Mouse (Mus musculus): Measurements from ENCODE around the gene Btg3. TPM values are rescaled to one million over a fixed set of nuclear protein-coding genes. Genes with fewer than 3 reads are reported as not detected.

The Btg3 gene
- polyA plus RNA-seq, 1 experiment: 7.7 TPM

DNA sequence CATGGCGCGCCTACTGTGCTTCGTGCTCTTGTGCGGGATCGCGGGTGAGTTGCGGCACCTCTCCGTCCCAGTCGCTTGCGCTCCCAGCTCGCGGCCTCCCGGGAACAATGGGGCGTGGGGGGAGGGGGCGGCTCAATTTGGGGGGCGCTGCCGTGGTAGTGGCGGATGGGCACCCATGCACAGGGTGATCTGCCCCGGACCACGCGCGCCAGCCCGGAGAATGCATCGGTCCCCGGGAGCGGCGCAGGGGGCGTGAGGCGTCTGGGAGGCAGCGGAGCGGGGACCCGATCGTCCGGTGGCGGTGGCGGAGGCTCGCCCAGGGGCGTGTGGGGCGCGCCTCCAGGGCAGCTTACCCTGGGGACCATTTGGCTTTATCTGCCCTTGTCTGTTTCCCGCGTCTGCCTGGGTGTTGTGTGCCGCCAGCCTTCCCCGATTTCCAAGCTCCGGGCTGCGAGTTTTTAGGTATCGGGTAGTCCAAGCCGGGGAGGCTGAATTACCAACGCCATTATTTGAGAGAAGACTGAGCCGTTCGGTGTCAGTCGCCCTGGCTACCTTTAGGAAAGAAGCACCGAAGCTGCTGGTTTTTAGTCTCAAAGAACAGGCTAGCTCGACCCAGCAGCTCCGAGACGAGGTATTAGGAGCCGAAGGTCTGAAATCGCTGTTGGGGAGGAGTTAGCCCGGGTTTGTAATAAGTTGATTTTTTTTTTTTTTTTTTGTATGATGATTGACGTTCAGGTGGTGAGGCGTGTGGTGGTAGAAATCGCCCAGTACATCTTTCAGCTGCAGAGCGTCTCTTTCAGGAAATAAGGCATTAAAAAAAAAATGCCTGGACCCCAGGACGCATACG is 74.9 kb downstream of the Btg3 start:
- no peaks in the 10 kb centered on the region for H3K27me3 ChIP-seq (ENCODE audit: control insufficient read depth, insufficient read depth, low read length)
- peak overlapping the region; percentile 77 for H3K4me3 ChIP-seq (ENCODE audit: control insufficient read depth, low read depth, low read length)
- H3K36me3 ChIP-seq (ENCODE audit: control insufficient read depth, insufficient read depth, low read length): no peaks in the 10 kb centered on the region
- peaks cover 7% of the 10 kb centered on the region for H3K4me1 ChIP-seq (ENCODE audit: control insufficient read depth, insufficient read depth, low read length)
- TF ChIP-seq CTCF (IDR thresholded peaks at IDR 0.05; ENCODE audit: control insufficient read depth, insufficient read depth, insufficient replicate concordance, low read depth, low read length) (no peak), POLR2A (IDR thresholded peaks at IDR 0.05; ENCODE audit: control insufficient read depth, low read depth, low read length) (no peak)
- no peak overlapping the region for H3K27ac ChIP-seq (ENCODE audit: control insufficient read depth, insufficient read depth, low read depth, low read length)

GRCm38 (mm10) chr16:78301183-78301830 is 75.7 kb downstream of the Btg3 start, which contains the start of gene Cxadr:
Gene Cxadr (plus strand): TSS chr16:78301489.
- Histone ChIP-seq H3K4me1 (ENCODE audit: control insufficient read depth, insufficient read depth, low read length) (peaks cover 7% of the 10 kb centered on the region), H3K27me3 (ENCODE audit: control insufficient read depth, insufficient read depth, low read length) (no peaks in the 10 kb centered on the region)
- no peak for TF ChIP-seq CTCF (IDR thresholded peaks at IDR 0.05; ENCODE audit: control insufficient read depth, insufficient read depth, insufficient replicate concordance, low read depth, low read length)
- no peak for TF ChIP-seq POLR2A (IDR thresholded peaks at IDR 0.05; ENCODE audit: control insufficient read depth, low read depth, low read length)

DNA sequence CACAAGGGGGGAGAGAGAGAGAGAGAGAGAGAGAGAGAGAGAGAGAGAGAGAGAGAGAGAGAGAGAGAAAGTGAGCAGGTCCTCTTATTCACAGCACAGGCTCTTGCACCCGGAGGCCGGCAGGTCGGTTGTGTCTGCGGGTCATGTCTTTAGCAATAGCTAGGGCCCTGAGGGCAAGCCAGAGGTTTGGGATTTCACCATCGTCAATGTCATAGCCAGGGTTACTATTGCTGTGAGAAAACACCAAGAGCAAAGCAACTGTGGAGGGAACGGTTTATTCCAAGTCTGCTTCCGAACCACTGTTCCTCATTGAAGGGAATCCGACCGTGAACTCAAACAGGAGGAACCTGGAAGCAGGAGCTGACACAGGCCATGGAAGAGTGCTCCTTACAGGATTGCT is 80.9 kb downstream of the Btg3 start:
- H3K27me3 ChIP-seq (ENCODE audit: control insufficient read depth, insufficient read depth, low read length): no peaks in the 10 kb centered on the region
- H3K4me3 ChIP-seq (ENCODE audit: control insufficient read depth, low read depth, low read length): no peak overlapping the region
- TF ChIP-seq POLR2A (IDR thresholded peaks at IDR 0.05; ENCODE audit: control insufficient read depth, low read depth, low read length) (no peak), CTCF (IDR thresholded peaks at IDR 0.05; ENCODE audit: control insufficient read depth, insufficient read depth, insufficient replicate concordance, low read depth, low read length) (no peak)
- H3K27ac ChIP-seq (ENCODE audit: control insufficient read depth, insufficient read depth, low read depth, low read length): no peak overlapping the region
- no peaks in the 10 kb centered on the region for H3K36me3 ChIP-seq (ENCODE audit: control insufficient read depth, insufficient read depth, low read length)
- H3K4me1 ChIP-seq (ENCODE audit: control insufficient read depth, insufficient read depth, low read length): peaks cover 1% of the 10 kb centered on the region

More at GRCm38 (mm10) chr16:78301183-78301830, 75.7 kb downstream of the Btg3 start, which contains the start of gene Cxadr:
- no peaks in the 10 kb centered on the region for H3K36me3 ChIP-seq (ENCODE audit: control insufficient read depth, insufficient read depth, low read length)
- peak within 1 kb of the TSS; percentile 77 for H3K4me3 ChIP-seq (ENCODE audit: control insufficient read depth, low read depth, low read length)
- no peak within 1 kb of the TSS for H3K27ac ChIP-seq (ENCODE audit: control insufficient read depth, insufficient read depth, low read depth, low read length)

- H3K27me3 ChIP-seq (ENCODE audit: control insufficient read depth, insufficient read depth, low read length): no peaks in the 10 kb centered on the region
- no peaks in the 10 kb centered on the region for H3K4me1 ChIP-seq (ENCODE audit: control insufficient read depth, insufficient read depth, low read length)
- no peaks in the 10 kb centered on the region for H3K36me3 ChIP-seq (ENCODE audit: control insufficient read depth, insufficient read depth, low read length)
- H3K4me3 ChIP-seq (ENCODE audit: control insufficient read depth, low read depth, low read length): no peak overlapping the region
- H3K27ac ChIP-seq (ENCODE audit: control insufficient read depth, insufficient read depth, low read depth, low read length): no peak overlapping the region
- TF ChIP-seq CTCF (IDR thresholded peaks at IDR 0.05; ENCODE audit: control insufficient read depth, insufficient read depth, insufficient replicate concordance, low read depth, low read length) (no peak), POLR2A (IDR thresholded peaks at IDR 0.05; ENCODE audit: control insufficient read depth, low read depth, low read length) (no peak)
Observed at GRCm38 (mm10) chr16:78295601-78296000, 81.4 kb downstream of the Btg3 start.

DNA sequence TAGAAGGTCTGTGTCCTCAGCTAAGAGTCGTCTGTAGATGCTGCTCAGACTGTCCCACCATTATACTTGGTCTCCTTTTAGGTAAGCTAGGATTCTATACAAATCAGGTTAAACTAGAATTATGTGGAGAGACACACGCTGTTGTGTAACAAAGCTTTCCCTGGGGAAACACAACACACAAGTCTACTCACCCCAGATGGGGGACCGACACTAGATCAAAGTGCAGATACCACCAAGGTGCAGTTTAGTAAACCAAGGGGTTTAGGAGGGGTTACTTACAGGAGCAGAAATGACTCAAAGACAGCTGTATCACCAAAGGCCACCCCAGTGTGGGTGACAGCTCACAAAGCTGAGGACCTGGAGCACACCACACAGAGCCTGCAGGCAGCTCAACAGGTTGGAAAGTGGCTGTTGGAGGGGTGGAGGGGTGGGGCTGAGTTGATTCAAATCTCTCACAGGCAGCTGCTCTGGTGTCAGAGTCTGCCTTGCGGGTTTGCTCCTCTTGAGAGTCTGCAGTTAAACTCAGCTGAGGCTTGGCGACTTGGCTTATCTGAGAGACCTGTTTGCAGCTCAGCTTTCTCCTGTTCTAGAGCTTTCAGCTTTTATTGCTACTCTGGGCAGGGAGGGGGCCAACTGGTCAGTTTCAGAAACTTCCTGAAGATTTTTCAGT is 82.3 kb downstream of the Btg3 start:
- H3K36me3 ChIP-seq (ENCODE audit: control insufficient read depth, insufficient read depth, low read length): no peaks in the 10 kb centered on the region
- no peak overlapping the region for H3K27ac ChIP-seq (ENCODE audit: control insufficient read depth, insufficient read depth, low read depth, low read length)
- no peak overlapping the region for H3K4me3 ChIP-seq (ENCODE audit: control insufficient read depth, low read depth, low read length)
- H3K4me1 ChIP-seq (ENCODE audit: control insufficient read depth, insufficient read depth, low read length): no peaks in the 10 kb centered on the region
- no peak for TF ChIP-seq POLR2A (IDR thresholded peaks at IDR 0.05; ENCODE audit: control insufficient read depth, low read depth, low read length)
- TF ChIP-seq CTCF (IDR thresholded peaks at IDR 0.05; ENCODE audit: control insufficient read depth, insufficient read depth, insufficient replicate concordance, low read depth, low read length): no peak
- no peaks in the 10 kb centered on the region for H3K27me3 ChIP-seq (ENCODE audit: control insufficient read depth, insufficient read depth, low read length)

GRCm38 (mm10) chr16:78294051-78294450 is 82.9 kb downstream of the Btg3 start:
- H3K4me3 ChIP-seq (ENCODE audit: control insufficient read depth, low read depth, low read length): no peak overlapping the region
- H3K27me3 ChIP-seq (ENCODE audit: control insufficient read depth, insufficient read depth, low read length): no peaks in the 10 kb centered on the region
- no peak overlapping the region for H3K27ac ChIP-seq (ENCODE audit: control insufficient read depth, insufficient read depth, low read depth, low read length)
- no peaks in the 10 kb centered on the region for H3K4me1 ChIP-seq (ENCODE audit: control insufficient read depth, insufficient read depth, low read length)
- no peaks in the 10 kb centered on the region for H3K36me3 ChIP-seq (ENCODE audit: control insufficient read depth, insufficient read depth, low read length)
- TF ChIP-seq POLR2A (IDR thresholded peaks at IDR 0.05; ENCODE audit: control insufficient read depth, low read depth, low read length) (no peak), CTCF (IDR thresholded peaks at IDR 0.05; ENCODE audit: control insufficient read depth, insufficient read depth, insufficient replicate concordance, low read depth, low read length) (no peak)

DNA sequence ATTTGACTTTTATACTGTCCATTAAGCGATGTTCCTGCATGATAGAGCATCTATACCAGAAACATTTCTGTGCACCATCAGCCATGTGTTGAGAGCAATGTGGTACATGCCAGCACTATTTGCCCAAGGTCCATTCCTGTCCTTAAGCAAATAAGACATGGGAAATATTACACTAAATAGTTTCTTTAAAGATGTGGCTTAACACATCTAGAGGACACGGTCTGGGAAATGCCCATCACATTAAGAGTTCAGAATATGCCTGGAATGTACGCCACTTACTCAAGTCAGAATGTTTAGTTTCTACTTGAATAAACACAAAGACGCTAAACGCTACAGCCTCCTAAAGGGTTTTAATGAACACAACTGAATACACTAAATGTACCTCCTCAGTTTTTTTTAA is 93.8 kb downstream of the Btg3 start:
- Histone ChIP-seq H3K4me1 (ENCODE audit: control insufficient read depth, insufficient read depth, low read length) (no peaks in the 10 kb centered on the region), H3K36me3 (ENCODE audit: control insufficient read depth, insufficient read depth, low read length) (no peaks in the 10 kb centered on the region), H3K4me3 (ENCODE audit: control insufficient read depth, low read depth, low read length) (no peak overlapping the region), H3K27ac (ENCODE audit: control insufficient read depth, insufficient read depth, low read depth, low read length) (no peak overlapping the region), H3K27me3 (ENCODE audit: control insufficient read depth, insufficient read depth, low read length) (no peaks in the 10 kb centered on the region)
- TF ChIP-seq POLR2A (IDR thresholded peaks at IDR 0.05; ENCODE audit: control insufficient read depth, low read depth, low read length) (no peak), CTCF (IDR thresholded peaks at IDR 0.05; ENCODE audit: control insufficient read depth, insufficient read depth, insufficient replicate concordance, low read depth, low read length) (no peak)

Other genes with a start within 250 kb of the Btg3 start
- 0.93 and 1.3 TPM in 2 replicates for gene Cxadr, start 75.7 kb downstream of the Btg3 start, polyA plus RNA-seq (2012; rRNA removed)
- gene D16Ertd472e, start 199.5 kb upstream of the Btg3 start, polyA plus RNA-seq (2012; rRNA removed): 41.7 and 43.2 TPM in 2 replicates